Mouse (Mus musculus) gastrocnemius, postnatal 14 days (tissue): ENCODE data around the gene Try4. TPM values are rescaled to one million over a fixed set of nuclear protein-coding genes. Genes with fewer than 3 reads are reported as not detected.
"Not testable (repeated sequence)": the region's sequence is repeated elsewhere in the genome, so short reads cannot be mapped to it uniquely, and the experiment has no call there.

ENCODE experiments used
- DNase-seq: peaks from one replicate; pipeline ENCODE4 v3.0.0; 2021; ENCODE audit warnings: mixed read lengths
- intact Hi-C: fragments of 180-260 bp; cut with DNase I; formaldehyde crosslinking; loops from one replicate; pipeline ENCODE4 v1.15.1; 2025; ENCODE audit warnings: low total_unique reads
- long read RNA-seq, 2 experiments: library from polyadenylated mRNA; stranded (forward); transcript quantifications; one replicate each; pipeline ENCODE4 v2.0.0; 2021
- total RNA-seq, 2 experiments: library from RNA; stranded (reverse); gene quantifications; 2 replicates each; pipeline ENCODE4 v1.2.3; 2021

Try4 gene
- total RNA-seq, result not detected
- long read RNA-seq, experiment 1, result 0 reads
- long read RNA-seq, experiment 2, result 0 reads

GRCm38 (mm10) chr6:41301969-41302368 is at the start of gene Try4:
Gene Try4 (plus strand): TSS chr6:41302269.
- DNase-seq, result no peak
- intact Hi-C loops, result no loop called here

- intact Hi-C loops, DNase-seq: not testable (repeated sequence)
These were observed 48.8 kb upstream of the Try4 start for GRCm38 (mm10) chr6:41253314-41253713.

- intact Hi-C loops, result no loop called here
- no peak for DNase-seq
These were observed 45.6 kb upstream of the Try4 start for GRCm38 (mm10) chr6:41256424-41256823.

GRCm38 (mm10) chr6:41257432-41257831 is 44.6 kb upstream of the Try4 start:
- intact Hi-C loops, result no loop called here
- no peak for DNase-seq

- intact Hi-C loops, result no loop called here
- no peak for DNase-seq
These were observed 39.3 kb upstream of the Try4 start for GRCm38 (mm10) chr6:41262796-41263195.

GRCm38 (mm10) chr6:41266140-41266539 is 35.9 kb upstream of the Try4 start:
- intact Hi-C loops, result no loop called here
- no peak for DNase-seq

GRCm38 (mm10) chr6:41298255-41298654 is 3.8 kb upstream of the Try4 start:
- intact Hi-C loops, result no loop called here

GRCm38 (mm10) chr6:41316741-41317140 is 14.7 kb downstream of the Try4 start, which contains the start of gene Try5:
Gene Try5 (minus strand): TSS chr6:41316841.
- intact Hi-C loops, DNase-seq: not testable (repeated sequence)

More at GRCm38 (mm10) chr6:41298255-41298654, 3.8 kb upstream of the Try4 start:
- no peak for DNase-seq

- no peak for DNase-seq
- intact Hi-C loops, result no loop called here
These were observed 51.9 kb downstream of the Try4 start, which contains the start of gene Try10 for GRCm38 (mm10) chr6:41353932-41354331. Gene Try10 (plus strand): TSS chr6:41354105.

Other genes starting within 250 kb of the Try4 start
- gene Try5, start 14.6 kb downstream of the Try4 start, total RNA-seq, result not detected
- not detected for gene Try10, start 51.8 kb downstream of the Try4 start, total RNA-seq
- not detected for gene Prss3, start 75.4 kb downstream of the Try4 start, total RNA-seq
- gene Gm5771, start 90.1 kb downstream of the Try4 start, total RNA-seq, result not detected
- not detected for gene Gm10334, start 143.9 kb downstream of the Try4 start, total RNA-seq
- not detected for gene Prss1, start 156.7 kb downstream of the Try4 start, total RNA-seq
- gene Prss2, start 219.5 kb downstream of the Try4 start, total RNA-seq, result not detected